Mouse (Mus musculus) heart, embryonic 16.5 days (tissue): ENCODE results near the gene Tnk2. TPM values are rescaled to one million over a fixed set of nuclear protein-coding genes. Genes with fewer than 3 reads are reported as not detected.
A peak's percentile ranks its signal among the peaks of the same experiment; 100 is the strongest.

Source experiments
- ATAC-seq: fragments of 200-750 bp; cut with Nextera tagmentation; replicated peaks from 2 replicates; pipeline ENCODE4 v1.8.0; 2017; ENCODE audit warnings: moderate number of reproducible peaks; ENCODE audit not compliant: insufficient read depth, low FRiP score; ENCODE audit errors: extremely low read depth
- H3K27ac ChIP-seq: fragments of 300-500 bp; sonication (generic); 2 replicates; pipeline ENCODE4 v1.5.1; 2014; ENCODE audit warnings: mild to moderate bottlenecking, low read length, control low read depth, moderate library complexity
- H3K27me3 ChIP-seq: fragments of 300-500 bp; sonication (generic); 2 replicates; pipeline ENCODE4 v1.6.1; 2014; ENCODE audit warnings: low read length, mixed read lengths; ENCODE audit not compliant: control insufficient read depth, insufficient read depth
- H3K36me3 ChIP-seq: fragments of 300-500 bp; sonication (generic); 2 replicates; pipeline ENCODE4 v1.6.1; 2014; ENCODE audit not compliant: control insufficient read depth, insufficient read depth
- H3K4me1 ChIP-seq: fragments of 300-500 bp; sonication (generic); 2 replicates; pipeline ENCODE4 v1.6.1; 2014; ENCODE audit warnings: low read length, mixed read lengths; ENCODE audit not compliant: control insufficient read depth, insufficient read depth
- H3K4me2 ChIP-seq: fragments of 300-500 bp; sonication (generic); 2 replicates; pipeline ENCODE4 v1.6.1; 2014; ENCODE audit warnings: low read depth, mild to moderate bottlenecking, control low read depth, low read length
- H3K4me3 ChIP-seq: fragments of 300-500 bp; sonication (generic); 2 replicates; pipeline ENCODE4 v1.5.1; 2014; ENCODE audit warnings: mild to moderate bottlenecking, control low read depth, low read length
- H3K9ac ChIP-seq: fragments of 300-500 bp; sonication (generic); 2 replicates; pipeline ENCODE4 v1.6.1; 2014; ENCODE audit warnings: low read length, control low read depth
- H3K9me3 ChIP-seq: fragments of 300-500 bp; sonication (generic); replicated peaks from 2 replicates; pipeline ENCODE4 v1.6.1; 2016; ENCODE audit warnings: low read length; ENCODE audit not compliant: control insufficient read depth
- whole genome bisulfite sequencing: fragments of 180-500 bp; shearing (Covaris S2); extraction: QIAGEN DNeasy Blood & Tissue Kit; methylation state at CpG from one replicate; pipeline ENCODE4 v1.1.7; 2014; 5-methylcytosine and 5-hydroxymethylcytosine counted together
- polyA plus RNA-seq: library from polyadenylated mRNA; unstranded; fragments of >200 nt; fragmentation: Nextera tagmentation; extraction: Ambion mirVana; gene quantifications from 2 replicates; pipeline ENCODE4 v1.2.1, GENCODE M21; 2015

The Tnk2 gene
- polyA plus RNA-seq, 1 experiment from 2014 or later: 9.0 TPM

DNA sequence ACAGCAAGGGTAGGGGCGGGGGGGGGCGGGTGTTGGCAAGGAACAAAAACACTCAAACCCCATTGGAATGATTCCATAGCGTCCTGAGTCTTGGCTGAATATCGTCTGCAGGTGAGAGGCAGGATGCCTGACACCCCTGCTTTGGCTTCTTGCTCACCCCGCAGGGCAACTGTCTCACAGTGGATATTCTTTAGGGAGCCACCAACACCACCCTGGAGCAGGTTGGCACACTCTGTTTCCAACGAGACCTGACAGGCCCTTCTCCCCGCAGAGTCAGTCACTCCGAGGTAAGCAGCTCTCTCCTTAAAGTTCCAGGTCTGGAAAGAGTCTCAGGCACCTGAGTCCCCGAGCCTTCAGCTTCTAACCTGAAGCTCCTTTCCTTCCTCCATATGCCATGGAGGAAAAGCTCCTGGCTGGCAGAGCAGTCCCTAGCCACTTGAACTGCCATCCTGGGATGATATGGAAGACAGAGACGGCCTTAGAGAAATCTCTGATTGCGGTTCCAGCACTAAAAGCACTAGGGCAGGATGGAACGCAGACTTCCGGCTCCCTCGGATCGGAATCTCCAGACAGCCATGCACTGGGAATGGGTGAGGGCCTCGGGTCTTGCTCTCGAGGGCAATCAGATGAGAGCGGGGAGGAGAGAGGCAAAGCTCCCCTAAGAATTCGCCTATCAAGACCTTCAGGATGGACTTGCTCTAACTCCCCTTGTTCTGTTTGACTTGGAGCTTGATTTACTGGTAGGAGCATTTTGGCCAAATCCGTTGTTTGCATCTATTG is 2.0 kb upstream of the Tnk2 start:
- Histone ChIP-seq H3K4me1 (peaks cover 24% of the 10 kb centered on the region), H3K27me3 (no peaks in the 10 kb centered on the region), H3K4me3 (no peak overlapping the region), H3K36me3 (no peaks in the 10 kb centered on the region), H3K9me3 (no peaks in the 10 kb centered on the region), H3K4me2 (no peak overlapping the region), H3K9ac (no peak overlapping the region), H3K27ac (no peak overlapping the region; the same call in 1 of the 2 replicates)
- 61% methylated on average over 19 of the region's 20 CpGs for WGBS
- no peak for ATAC-seq

- no peak overlapping the region for H3K27ac ChIP-seq
- H3K4me2 ChIP-seq: no peak overlapping the region
- H3K9me3 ChIP-seq: no peaks in the 10 kb centered on the region
- 70% methylated on average over 13 of the region's 13 CpGs for WGBS
- H3K4me1 ChIP-seq: peaks cover 24% of the 10 kb centered on the region
- no peak overlapping the region for H3K4me3 ChIP-seq
- H3K36me3 ChIP-seq: no peaks in the 10 kb centered on the region
- no peaks in the 10 kb centered on the region for H3K27me3 ChIP-seq
- H3K9ac ChIP-seq: no peak overlapping the region
- ATAC-seq: no peak
Observed at GRCm38 (mm10) chr16:32642280-32642679, 1.4 kb upstream of the Tnk2 start.

DNA sequence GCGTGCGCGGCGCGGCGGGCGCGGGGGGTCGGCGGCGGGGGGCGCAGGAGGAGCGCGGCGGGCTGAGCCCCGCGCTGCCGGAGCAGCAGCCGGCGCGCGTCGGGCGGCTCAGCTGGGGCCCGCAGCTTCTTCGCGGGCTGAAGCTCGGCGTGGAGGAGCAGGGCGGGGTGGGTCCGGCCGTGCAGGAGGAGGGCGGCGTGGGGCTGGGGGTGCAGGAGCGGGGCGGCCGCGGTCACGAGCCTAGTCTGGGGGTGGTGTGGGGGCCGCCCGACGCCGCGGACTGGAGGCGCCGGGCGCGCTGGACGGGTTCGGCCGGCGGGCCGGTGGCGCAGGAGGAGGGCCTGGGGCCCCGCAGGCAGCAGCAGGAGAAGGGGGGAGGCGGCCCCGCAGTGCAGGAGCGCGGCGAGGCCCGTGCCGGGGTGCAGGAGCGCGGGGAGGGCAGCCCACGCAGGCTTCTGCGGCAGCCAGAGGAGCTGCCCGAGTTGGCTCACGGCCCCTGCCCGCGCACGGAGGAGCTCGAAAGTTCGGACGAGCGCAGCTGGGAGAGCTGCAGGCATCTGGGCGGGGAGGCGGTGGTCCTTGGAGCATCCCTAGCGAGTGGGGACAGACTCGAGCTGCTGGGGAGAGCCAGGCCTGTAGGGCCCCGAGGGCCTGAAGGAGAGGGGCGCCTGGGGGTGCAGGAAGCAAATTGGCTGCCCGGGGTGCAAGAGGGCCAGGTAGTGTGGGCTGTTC is 561 bp downstream of the Tnk2 start:
- Histone ChIP-seq H3K27ac (peak overlapping the region; percentile 57), H3K9ac (peak overlapping the region; percentile 84), H3K27me3 (no peaks in the 10 kb centered on the region), H3K4me2 (peak overlapping the region; percentile 90), H3K9me3 (no peaks in the 10 kb centered on the region), H3K4me3 (peak overlapping the region; percentile 75), H3K4me1 (peaks cover 22% of the 10 kb centered on the region), H3K36me3 (no peaks in the 10 kb centered on the region)
- WGBS: under 1% methylated on average over 67 of the region's 82 CpGs
- peak; percentile 50 for ATAC-seq

DNA sequence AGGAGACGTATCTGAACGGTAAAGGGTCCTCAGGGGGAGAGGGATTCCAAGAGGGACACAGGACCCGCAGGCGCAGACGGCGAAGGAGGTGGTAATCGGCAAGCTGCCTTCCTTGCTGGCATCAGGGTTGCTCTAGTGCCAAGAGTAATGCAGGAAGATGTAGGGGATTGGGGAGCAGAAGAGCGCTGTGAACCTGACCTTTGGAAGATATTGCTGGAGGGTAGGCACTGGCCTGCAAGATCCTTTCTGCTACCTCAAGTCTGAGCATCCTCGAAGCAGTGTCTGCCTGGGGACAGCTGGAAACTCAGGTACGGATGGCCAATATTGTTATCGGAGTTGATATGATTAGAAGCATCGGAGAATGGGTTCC is 1.1 kb downstream of the Tnk2 start:
- Histone ChIP-seq H3K27ac (peak overlapping the region; percentile 57; the same call in 1 of the 2 replicates), H3K4me3 (peak overlapping the region; percentile 75), H3K27me3 (no peaks in the 10 kb centered on the region), H3K36me3 (no peaks in the 10 kb centered on the region), H3K9me3 (no peaks in the 10 kb centered on the region), H3K4me2 (peak overlapping the region; percentile 90), H3K4me1 (peaks cover 22% of the 10 kb centered on the region), H3K9ac (peak overlapping the region; percentile 84)
- ATAC-seq: no peak
- WGBS: 11% methylated on average over 12 of the region's 12 CpGs

DNA sequence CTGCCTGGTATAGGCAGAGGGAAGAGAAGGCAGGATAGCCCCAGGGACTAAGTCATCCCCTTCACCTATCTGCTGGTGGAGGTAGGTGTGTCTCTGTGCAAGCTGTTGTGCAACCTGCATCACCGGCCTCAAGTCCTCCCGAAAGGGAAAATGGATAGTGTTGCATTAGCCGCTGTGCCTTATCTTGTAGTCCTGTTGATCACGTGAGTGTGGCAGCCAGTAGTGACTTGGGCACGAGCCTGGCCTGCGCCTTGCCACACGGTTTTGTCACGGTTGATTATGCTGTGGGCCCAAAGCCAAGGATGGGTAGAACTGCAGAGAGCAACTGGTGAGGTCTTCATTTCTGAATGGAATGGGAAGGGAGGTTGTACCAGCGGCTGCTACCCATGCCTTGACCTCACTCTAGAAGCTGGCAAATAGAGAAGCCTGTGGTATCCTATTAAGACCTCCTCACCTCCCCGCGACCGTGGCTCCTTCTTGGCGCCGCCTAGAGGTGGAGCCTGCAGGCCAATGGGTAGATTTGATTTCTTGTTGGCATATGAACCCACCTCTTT is 1.8 kb downstream of the Tnk2 start:
- Histone ChIP-seq H3K9ac (peak overlapping the region; percentile 84; the same call in 1 of the 2 replicates), H3K9me3 (no peaks in the 10 kb centered on the region), H3K36me3 (no peaks in the 10 kb centered on the region), H3K4me1 (peaks cover 19% of the 10 kb centered on the region), H3K27ac (no peak overlapping the region), H3K27me3 (no peaks in the 10 kb centered on the region), H3K4me2 (peak overlapping the region; percentile 90), H3K4me3 (peak overlapping the region; percentile 75)
- WGBS: 14% methylated on average over 14 of the region's 14 CpGs
- no peak for ATAC-seq

DNA sequence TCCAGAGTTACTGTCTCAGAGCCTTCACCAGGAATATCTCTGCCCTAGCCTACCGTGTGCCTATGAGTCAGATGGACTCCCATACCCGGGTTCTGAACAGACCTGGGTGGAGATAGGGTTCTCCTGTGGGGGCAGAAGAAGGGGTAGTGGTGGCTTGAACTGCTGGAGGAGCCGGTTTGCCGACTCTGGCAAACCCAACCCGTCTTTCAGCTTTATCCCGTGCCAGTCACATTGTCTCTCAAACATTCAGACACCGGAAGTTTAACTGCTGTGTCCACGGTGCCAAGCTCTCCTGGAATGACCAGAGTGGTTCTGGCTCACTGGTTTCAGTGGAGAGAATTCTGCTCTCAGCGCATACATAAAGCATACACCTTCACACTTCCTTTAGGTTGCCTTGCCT is 2.3 kb downstream of the Tnk2 start:
- Histone ChIP-seq H3K4me2 (peak overlapping the region; percentile 90), H3K9ac (0 out of 2 replicates have a peak overlapping the region, but pooled peaks have one; percentile 11), H3K27me3 (no peaks in the 10 kb centered on the region), H3K9me3 (no peaks in the 10 kb centered on the region), H3K27ac (no peak overlapping the region), H3K4me1 (peaks cover 22% of the 10 kb centered on the region), H3K36me3 (no peaks in the 10 kb centered on the region), H3K4me3 (peak overlapping the region; percentile 75)
- ATAC-seq: no peak
- WGBS: 77% methylated on average over 9 of the region's 9 CpGs

- Histone ChIP-seq H3K4me2 (no peak overlapping the region), H3K36me3 (no peaks in the 10 kb centered on the region), H3K4me1 (peaks cover 26% of the 10 kb centered on the region), H3K9me3 (no peaks in the 10 kb centered on the region), H3K27me3 (no peaks in the 10 kb centered on the region), H3K4me3 (no peak overlapping the region), H3K9ac (no peak overlapping the region), H3K27ac (no peak overlapping the region)
- no peak for ATAC-seq
Observed at GRCm38 (mm10) chr16:32647712-32648111, 4.0 kb downstream of the Tnk2 start.

- H3K4me2 ChIP-seq: no peak overlapping the region
- no peak overlapping the region for H3K4me3 ChIP-seq
- no peak overlapping the region for H3K9ac ChIP-seq
- ATAC-seq: no peak
- H3K9me3 ChIP-seq: no peaks in the 10 kb centered on the region
- no peaks in the 10 kb centered on the region for H3K36me3 ChIP-seq
- peak overlapping the region; percentile 66 for H3K27ac ChIP-seq
- no peaks in the 10 kb centered on the region for H3K27me3 ChIP-seq
- peaks cover 18% of the 10 kb centered on the region for H3K4me1 ChIP-seq
Observed at GRCm38 (mm10) chr16:32650461-32650860, 6.8 kb downstream of the Tnk2 start.
